Mouse (Mus musculus) neural tube, embryonic 11.5 days (tissue): ENCODE results near the gene Hemgn. TPM values are rescaled to one million over a fixed set of nuclear protein-coding genes. Genes with fewer than 3 reads are reported as not detected.

Source experiments
- ATAC-seq: fragments of 200-750 bp; cut with Nextera tagmentation; 2 replicates; pipeline ENCODE4 v1.8.0; 2017; ENCODE audit warnings: moderate number of reproducible peaks, mild to moderate bottlenecking, moderate TSS enrichment, moderate library complexity; ENCODE audit not compliant: insufficient read depth, low FRiP score, low TSS enrichment
- DNase-seq: peaks from one replicate; pipeline ENCODE4 v3.0.0-alpha.2; 2015; ENCODE audit warnings: low spot score
- H3K27ac ChIP-seq: fragments of 300-500 bp; sonication (generic); 2 replicates; pipeline ENCODE4 v1.5.1; 2014; ENCODE audit warnings: low read depth, mild to moderate bottlenecking, low read length
- H3K27me3 ChIP-seq: fragments of 300-500 bp; sonication (generic); 2 replicates; pipeline ENCODE4 v1.6.1; 2014; ENCODE audit warnings: mild to moderate bottlenecking, low read length, mixed read lengths; ENCODE audit not compliant: control insufficient read depth, insufficient read depth
- H3K36me3 ChIP-seq: fragments of 300-500 bp; sonication (generic); 2 replicates; pipeline ENCODE4 v1.6.1; 2014; ENCODE audit warnings: mild to moderate bottlenecking, low read length, moderate library complexity, mixed read lengths; ENCODE audit not compliant: control insufficient read depth, insufficient read depth
- H3K4me1 ChIP-seq: fragments of 300-500 bp; sonication (generic); 2 replicates; pipeline ENCODE4 v1.6.1; 2014; ENCODE audit warnings: low read length, mixed read lengths; ENCODE audit not compliant: control insufficient read depth, insufficient read depth
- H3K4me2 ChIP-seq: fragments of 300-500 bp; sonication (generic); 2 replicates; pipeline ENCODE4 v1.6.1; 2014; ENCODE audit warnings: low read depth, mild to moderate bottlenecking, moderate library complexity
- H3K4me3 ChIP-seq: fragments of 300-500 bp; sonication (generic); 2 replicates; pipeline ENCODE4 v1.5.1; 2014; ENCODE audit warnings: low read depth, low read length
- H3K9ac ChIP-seq: fragments of 300-500 bp; sonication (generic); 2 replicates; pipeline ENCODE4 v1.6.1; 2014; ENCODE audit warnings: mild to moderate bottlenecking, low read length
- H3K9me3 ChIP-seq: fragments of 300-500 bp; sonication (generic); 2 replicates; pipeline ENCODE4 v1.6.1; 2016; ENCODE audit warnings: low read length; ENCODE audit not compliant: control insufficient read depth
- WGBS: fragments of 180-500 bp; shearing (Covaris S2); extraction: QIAGEN DNeasy Blood & Tissue Kit; methylation state at CpG from one replicate; pipeline ENCODE4 v1.1.7; 2014; 5-methylcytosine and 5-hydroxymethylcytosine counted together
- polyA plus RNA-seq: library from polyadenylated mRNA; unstranded; fragments of >200 nt; fragmentation: Nextera tagmentation; extraction: Ambion mirVana; gene quantifications from 2 replicates; pipeline ENCODE4 v1.2.1, GENCODE M21; 2014

The Hemgn gene
- polyA plus RNA-seq, 1 experiment from 2014 or later: 15.9 TPM

GRCm38 (mm10) chr4:46404042-46404795 is 9.1 kb downstream of the Hemgn start:
- Histone ChIP-seq H3K36me3 (no peaks in the 10 kb centered on the region), H3K9me3 (no peaks in the 10 kb centered on the region), H3K4me2 (no peak overlapping the region), H3K4me3 (no peak overlapping the region), H3K9ac (no peak overlapping the region), H3K27me3 (no peaks in the 10 kb centered on the region), H3K4me1 (no peaks in the 10 kb centered on the region), H3K27ac (no peak overlapping the region)
- no peak for DNase-seq
- no peak for ATAC-seq
- 89% methylated on average over 6 of the region's 6 CpGs for WGBS

GRCm38 (mm10) chr4:46398839-46399238 is 14.5 kb downstream of the Hemgn start:
- Histone ChIP-seq H3K9ac (no peak overlapping the region), H3K36me3 (no peaks in the 10 kb centered on the region), H3K4me3 (no peak overlapping the region), H3K4me2 (no peak overlapping the region), H3K27me3 (no peaks in the 10 kb centered on the region), H3K27ac (no peak overlapping the region), H3K4me1 (no peaks in the 10 kb centered on the region), H3K9me3 (no peaks in the 10 kb centered on the region)
- WGBS: 86% methylated on average over 4 of the region's 4 CpGs
- no peak for ATAC-seq
- no peak for DNase-seq

GRCm38 (mm10) chr4:46395736-46396135 is 17.6 kb downstream of the Hemgn start:
- Histone ChIP-seq H3K27me3 (no peaks in the 10 kb centered on the region), H3K4me3 (no peak overlapping the region), H3K4me2 (no peak overlapping the region), H3K4me1 (no peaks in the 10 kb centered on the region), H3K9ac (no peak overlapping the region), H3K9me3 (no peaks in the 10 kb centered on the region), H3K36me3 (no peaks in the 10 kb centered on the region), H3K27ac (no peak overlapping the region)
- 38% methylated on average over 5 of the region's 5 CpGs for WGBS
- ATAC-seq (no peak), DNase-seq (no peak)

- WGBS: 80% methylated on average over 2 of the region's 2 CpGs
These were observed 18.9 kb downstream of the Hemgn start for GRCm38 (mm10) chr4:46394388-46394787.

GRCm38 (mm10) chr4:46390390-46390970 is 22.8 kb downstream of the Hemgn start:
- Histone ChIP-seq H3K9me3 (no peaks in the 10 kb centered on the region), H3K4me1 (no peaks in the 10 kb centered on the region), H3K36me3 (no peaks in the 10 kb centered on the region), H3K27me3 (no peaks in the 10 kb centered on the region), H3K4me3 (no peak overlapping the region; the same call in 1 of the 2 replicates), H3K27ac (no peak overlapping the region; the same call in 1 of the 2 replicates), H3K4me2 (peak overlapping the region; percentile 61), H3K9ac (no peak overlapping the region)
- WGBS: 22% methylated on average over 9 of the region's 9 CpGs
- peak; percentile 80 for DNase-seq
- ATAC-seq: no peak

More at GRCm38 (mm10) chr4:46394388-46394787, 18.9 kb downstream of the Hemgn start:
- no peaks in the 10 kb centered on the region for H3K4me1 ChIP-seq
- no peak overlapping the region for H3K4me3 ChIP-seq
- H3K9ac ChIP-seq: no peak overlapping the region
- no peak overlapping the region for H3K4me2 ChIP-seq
- no peak for DNase-seq
- no peaks in the 10 kb centered on the region for H3K36me3 ChIP-seq
- no peak overlapping the region for H3K27ac ChIP-seq
- no peak for ATAC-seq
- H3K27me3 ChIP-seq: no peaks in the 10 kb centered on the region
- no peaks in the 10 kb centered on the region for H3K9me3 ChIP-seq

- DNase-seq: peak; percentile 61
- 2% methylated on average over 24 of the region's 24 CpGs for WGBS
- H3K27ac ChIP-seq: peak overlapping the region; percentile 82
- no peaks in the 10 kb centered on the region for H3K36me3 ChIP-seq
- peak overlapping the region; percentile 59 for H3K4me3 ChIP-seq
- no peaks in the 10 kb centered on the region for H3K27me3 ChIP-seq
- H3K9me3 ChIP-seq: no peaks in the 10 kb centered on the region
- no peak for ATAC-seq
- peak overlapping the region; percentile 61 for H3K4me2 ChIP-seq
- H3K9ac ChIP-seq: peak overlapping the region; percentile 89
- H3K4me1 ChIP-seq: no peaks in the 10 kb centered on the region
These were observed 23.5 kb downstream of the Hemgn start for GRCm38 (mm10) chr4:46389612-46390341.

- H3K27ac ChIP-seq: peak within 1 kb of the TSS; percentile 82
- WGBS: under 1% methylated on average over 56 of the region's 56 CpGs
- H3K4me1 ChIP-seq: no peaks in the 10 kb centered on the region
- ATAC-seq (peak; percentile 96), DNase-seq (peak; percentile 97)
- H3K9ac ChIP-seq: peak within 1 kb of the TSS; percentile 89
- peak within 1 kb of the TSS; percentile 61 for H3K4me2 ChIP-seq
- no peaks in the 10 kb centered on the region for H3K36me3 ChIP-seq
- H3K27me3 ChIP-seq: no peaks in the 10 kb centered on the region
- H3K4me3 ChIP-seq: peak within 1 kb of the TSS; percentile 59
- H3K9me3 ChIP-seq: no peaks in the 10 kb centered on the region
These were observed 24.2 kb downstream of the Hemgn start, which contains the start of gene Trmo for GRCm38 (mm10) chr4:46389013-46389611. Trmo (minus strand) TSS chr4:46389437.

GRCm38 (mm10) chr4:46388556-46388955 is 24.8 kb downstream of the Hemgn start:
- H3K9me3 ChIP-seq: no peaks in the 10 kb centered on the region
- H3K27ac ChIP-seq: no peak overlapping the region
- H3K9ac ChIP-seq: no peak overlapping the region
- no peaks in the 10 kb centered on the region for H3K27me3 ChIP-seq
- peak overlapping the region; percentile 61 for H3K4me2 ChIP-seq
- no peaks in the 10 kb centered on the region for H3K4me1 ChIP-seq
- ATAC-seq (0 out of 2 replicates have a peak, but pooled peaks have one; percentile 7), DNase-seq (no peak)
- 49% methylated on average over 5 of the region's 5 CpGs for WGBS
- H3K4me3 ChIP-seq: peak overlapping the region; percentile 59
- H3K36me3 ChIP-seq: no peaks in the 10 kb centered on the region
